Mouse (Mus musculus) retina, postnatal 7 days (tissue): ENCODE measurements at regions not wholly inside any gene's neighbourhood (a gene's known extent, or its start where the extent isn't known, plus 50 kb on each side); places are given as distances from the start of the nearest gene placed in this dataset.
"Not testable (repeated sequence)": the region's sequence is repeated elsewhere in the genome, so short reads cannot be mapped to it uniquely, and the experiment has no call there.

ENCODE experiments used
- DNase-seq: peaks from one replicate; pipeline ENCODE4 v3.0.0-alpha.2; 2012; ENCODE audit warnings: low read depth, low spot score

DNA sequence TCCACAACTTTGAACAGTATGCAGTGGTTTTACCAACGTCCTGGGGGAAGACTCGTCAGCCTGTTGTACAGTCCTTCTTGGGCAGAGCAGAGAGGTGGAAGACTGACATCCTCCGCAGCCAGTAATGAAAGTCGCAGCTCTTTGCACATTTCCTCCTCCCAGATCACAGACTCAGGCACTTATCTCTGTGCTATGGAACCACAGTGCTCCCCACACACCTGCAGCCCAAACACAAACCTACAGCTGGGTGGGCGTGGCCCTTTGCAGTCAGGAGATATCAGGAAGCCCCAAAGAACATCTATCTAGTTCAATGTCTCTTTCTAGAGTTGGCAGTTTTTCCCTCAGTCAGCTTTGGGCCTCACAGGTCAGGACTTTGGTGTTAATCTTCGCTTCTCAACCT, 537.7 kb upstream of the Olfr1507 start:
- DNase-seq: not testable (repeated sequence)

DNA sequence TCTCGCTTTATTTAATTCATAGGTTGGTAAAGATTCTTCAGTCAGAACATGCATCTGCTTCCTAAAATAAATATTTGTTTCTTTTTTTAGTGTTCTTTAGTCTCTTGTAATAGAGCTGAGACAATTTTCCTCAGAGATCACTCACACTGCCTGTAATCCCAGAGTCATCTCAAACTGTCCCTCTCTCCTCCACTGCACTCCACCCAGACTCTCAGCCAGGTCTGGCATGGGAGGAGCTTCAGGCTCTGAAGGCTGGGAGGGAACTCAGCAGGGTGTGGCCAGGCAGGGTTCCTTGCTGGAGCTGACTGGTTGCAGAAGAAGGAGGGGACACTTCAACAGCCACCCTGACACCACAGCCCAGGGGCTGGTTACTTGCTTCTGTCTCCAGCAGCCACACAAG, 536.9 kb upstream of the Olfr1507 start:
- DNase-seq: not testable (repeated sequence)

DNA sequence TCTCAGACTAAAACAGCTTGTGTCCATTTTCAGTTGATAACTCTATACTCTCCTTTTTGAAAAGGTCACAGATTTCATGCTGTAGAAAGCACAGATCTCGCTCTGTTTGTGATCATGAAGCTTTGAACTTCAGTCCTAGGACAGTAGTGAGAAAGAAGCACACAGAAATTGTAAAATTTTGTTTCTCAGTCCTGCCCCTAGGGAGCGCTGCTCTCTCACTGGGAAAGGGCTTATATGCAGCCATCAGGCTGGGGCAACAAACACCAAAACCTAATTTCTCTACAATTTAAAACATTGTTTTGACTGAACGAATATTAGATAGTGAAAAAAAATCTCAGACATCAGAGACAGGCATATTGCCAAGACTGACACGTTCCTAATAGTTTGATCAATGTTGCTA, 534.7 kb upstream of the Olfr1507 start:
- DNase-seq: not testable (repeated sequence)

DNA sequence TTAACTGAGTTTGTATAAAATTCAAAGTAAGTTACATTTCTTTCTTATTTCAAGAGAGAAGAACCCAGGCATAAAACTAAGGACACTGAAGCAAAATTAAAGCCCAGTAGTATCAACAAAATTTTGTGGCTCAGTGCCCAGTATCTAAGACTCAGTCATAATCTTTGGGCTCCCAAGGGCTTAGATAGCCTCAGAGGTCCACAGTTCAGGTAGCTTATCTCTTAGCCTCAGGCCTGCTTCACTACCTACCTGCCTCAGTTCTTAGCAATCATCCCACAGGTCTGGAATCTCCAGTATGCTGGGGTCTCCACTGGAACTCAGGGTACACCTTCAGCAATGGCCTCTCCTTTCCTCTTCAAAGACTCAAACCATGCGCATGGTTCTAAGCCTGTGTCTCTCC, 531.4 kb upstream of the Olfr1507 start:
- not testable (repeated sequence) for DNase-seq

DNA sequence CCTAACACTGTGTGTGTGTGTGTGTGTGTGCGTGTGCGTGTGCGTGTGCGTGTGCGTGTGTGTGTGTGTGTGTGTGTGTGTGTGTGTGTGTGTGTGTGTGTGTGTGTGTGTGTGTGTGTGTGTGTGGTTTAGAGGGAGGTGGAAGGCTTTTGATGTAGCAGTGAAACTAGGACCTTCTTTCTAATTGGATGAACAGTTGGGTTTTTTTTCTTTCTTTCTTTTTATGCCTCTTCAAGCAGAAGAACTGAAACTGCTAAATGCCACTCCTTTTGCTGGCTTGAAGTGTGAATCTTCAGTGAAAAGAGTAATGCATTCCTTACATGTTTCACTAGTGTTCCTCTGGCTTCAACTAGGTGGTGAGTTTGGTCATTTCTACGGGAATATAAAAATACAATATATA, 524.6 kb upstream of the Olfr1507 start:
- DNase-seq: not testable (repeated sequence)

DNA sequence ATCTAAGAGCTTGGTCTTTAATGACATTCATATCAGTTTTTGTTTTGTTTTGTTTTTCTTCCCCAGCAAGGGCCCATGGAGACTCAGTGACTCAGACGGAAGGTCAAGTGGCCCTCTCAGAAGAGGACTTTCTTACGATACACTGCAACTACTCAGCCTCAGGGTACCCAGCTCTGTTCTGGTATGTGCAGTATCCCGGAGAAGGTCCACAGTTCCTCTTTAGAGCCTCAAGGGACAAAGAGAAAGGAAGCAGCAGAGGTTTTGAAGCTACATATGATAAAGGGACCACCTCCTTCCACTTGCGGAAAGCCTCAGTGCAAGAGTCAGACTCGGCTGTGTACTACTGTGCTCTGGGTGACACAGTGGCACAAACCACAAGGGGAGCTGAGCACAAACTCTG, 512.2 kb upstream of the Olfr1507 start:
- DNase-seq: not testable (repeated sequence)

DNA sequence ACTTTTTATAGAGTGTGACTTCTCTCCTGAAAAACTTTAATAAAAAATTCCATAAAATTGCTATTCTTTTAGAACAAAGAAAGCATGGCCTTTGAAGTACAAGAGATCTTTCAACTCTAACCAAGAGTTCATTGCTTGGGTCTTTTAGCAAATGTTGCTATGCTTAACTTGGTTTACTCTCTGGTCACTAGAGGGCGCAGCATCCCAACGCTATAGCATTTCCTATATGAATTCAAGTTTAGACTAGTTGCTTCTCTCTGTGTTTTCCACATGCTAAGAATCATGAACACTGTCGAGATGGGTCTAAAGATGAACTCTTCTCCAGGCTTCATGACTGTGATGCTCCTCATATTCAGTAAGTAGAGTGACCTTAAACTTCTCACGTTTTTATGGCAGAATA, 511.8 kb upstream of the Olfr1507 start:
- not testable (repeated sequence) for DNase-seq

DNA sequence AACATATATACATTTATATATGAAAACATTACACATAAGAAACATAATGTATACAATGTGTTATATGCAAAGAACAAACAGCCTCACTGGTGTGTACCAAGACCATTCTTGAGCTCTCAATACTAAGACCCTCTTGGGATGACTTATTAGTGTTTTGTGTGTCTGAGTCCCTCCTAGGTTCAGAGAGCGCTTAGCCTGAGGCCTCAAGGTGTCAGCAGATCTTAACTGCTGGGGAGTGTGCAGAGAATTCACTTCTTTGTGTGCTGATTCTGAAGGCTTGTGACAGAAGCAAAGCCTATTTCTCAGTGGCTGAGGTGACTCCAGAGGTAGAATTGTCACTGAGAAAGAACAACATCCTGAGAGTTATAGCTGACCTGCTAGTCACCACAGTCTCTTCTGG, 505.7 kb upstream of the Olfr1507 start:
- DNase-seq: not testable (repeated sequence)

DNA sequence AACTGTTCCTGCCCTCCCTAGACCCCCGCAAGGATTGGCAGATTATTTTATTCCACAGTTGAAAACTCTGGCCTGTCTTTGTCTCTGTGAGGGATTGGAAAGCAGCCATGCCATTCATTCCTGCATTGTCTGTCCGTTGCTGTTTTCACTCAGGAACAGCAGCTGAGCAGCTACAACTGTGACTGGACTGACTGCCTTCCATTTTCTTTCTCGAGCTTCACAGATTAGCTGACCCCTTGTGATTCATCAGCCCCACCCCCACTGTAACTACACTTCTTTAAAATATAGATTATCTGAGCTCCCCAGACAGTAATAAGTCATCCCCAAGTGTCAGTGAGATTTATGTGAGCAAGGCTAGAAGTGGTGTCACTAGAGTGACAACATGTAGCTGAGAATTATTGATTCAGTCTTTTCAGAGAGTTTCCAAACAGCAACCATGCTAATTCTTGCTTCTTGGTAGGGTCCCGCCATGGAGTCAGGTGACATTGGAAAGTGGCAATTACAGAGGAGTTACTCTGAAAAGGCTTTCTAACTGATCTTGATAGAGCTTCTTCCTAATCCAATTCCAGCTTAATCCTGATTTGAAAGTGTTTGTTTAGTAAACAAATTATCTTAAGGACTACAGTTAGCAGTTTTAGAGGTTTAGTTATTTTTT, 496.7 kb upstream of the Olfr1507 start:
- not testable (repeated sequence) for DNase-seq

DNA sequence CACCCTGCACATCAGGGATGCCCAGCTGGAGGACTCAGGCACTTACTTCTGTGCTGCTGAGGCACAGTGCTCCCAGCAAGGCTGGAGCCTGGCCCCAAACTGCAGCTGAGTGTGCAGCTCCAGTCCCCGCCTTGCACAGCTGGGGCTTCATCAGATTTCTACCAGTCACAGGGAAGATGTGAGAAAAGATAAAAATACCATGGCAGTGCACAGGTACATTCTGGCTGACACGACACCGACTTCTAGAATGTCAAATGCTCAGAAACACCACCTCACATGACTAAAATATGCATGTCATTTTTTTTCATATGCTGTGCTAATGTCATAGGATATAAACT, 495.7 kb upstream of the Olfr1507 start:
- DNase-seq: not testable (repeated sequence)

DNA sequence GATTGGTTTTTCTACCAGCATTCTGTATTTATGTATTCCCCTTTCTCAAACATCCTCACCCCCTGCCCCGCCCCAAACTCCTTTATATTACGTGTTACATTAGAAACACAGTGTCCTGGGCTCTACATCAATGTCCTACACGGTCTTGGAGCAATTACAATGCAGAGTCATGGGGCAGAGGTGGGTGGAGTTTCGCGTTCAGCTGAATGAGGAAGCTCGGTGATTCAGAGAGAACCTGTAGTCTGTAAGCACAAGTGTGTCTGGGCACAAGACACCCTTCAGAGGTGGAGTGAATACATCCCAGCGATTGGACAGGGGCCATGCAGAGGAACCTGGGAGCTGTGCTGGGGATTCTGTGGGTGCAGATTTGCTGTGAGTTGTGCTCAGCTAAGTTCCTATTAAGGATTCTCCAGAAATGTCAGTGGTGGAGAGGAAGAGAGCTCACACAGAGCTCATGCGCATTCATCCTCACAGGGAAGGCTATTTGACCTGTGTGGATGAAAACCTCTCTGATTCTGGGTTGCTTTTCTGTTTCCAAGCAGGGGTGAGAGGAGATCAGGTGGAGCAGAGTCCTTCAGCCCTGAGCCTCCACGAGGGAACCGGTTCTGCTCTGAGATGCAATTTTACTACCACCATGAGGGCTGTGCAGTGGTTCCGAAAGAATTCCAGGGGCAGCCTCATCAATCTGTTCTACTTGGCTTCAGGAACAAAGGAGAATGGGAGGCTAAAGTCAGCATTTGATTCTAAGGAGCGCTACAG, 495.2 kb upstream of the Olfr1507 start:
- not testable (repeated sequence) for DNase-seq

DNA sequence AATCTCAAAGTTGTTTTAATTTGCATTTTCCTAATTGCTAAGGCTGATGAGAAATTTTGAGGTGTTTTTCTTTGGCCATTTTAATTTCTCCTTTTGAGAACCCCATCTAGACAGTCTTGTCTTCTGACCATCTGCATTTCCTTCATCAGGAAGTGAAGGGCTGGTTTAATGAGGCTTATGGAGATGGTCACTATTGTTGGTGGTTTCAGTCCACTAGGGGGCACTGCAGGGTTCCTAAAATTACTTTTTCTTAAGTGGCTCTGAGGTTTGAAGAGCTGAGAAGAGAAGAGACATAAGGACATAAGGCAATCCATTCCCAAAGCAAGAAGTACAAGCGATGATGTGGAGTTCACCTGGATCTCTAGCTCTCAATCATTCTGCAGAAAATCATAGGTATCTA, 494.4 kb upstream of the Olfr1507 start:
- DNase-seq: not testable (repeated sequence)

DNA sequence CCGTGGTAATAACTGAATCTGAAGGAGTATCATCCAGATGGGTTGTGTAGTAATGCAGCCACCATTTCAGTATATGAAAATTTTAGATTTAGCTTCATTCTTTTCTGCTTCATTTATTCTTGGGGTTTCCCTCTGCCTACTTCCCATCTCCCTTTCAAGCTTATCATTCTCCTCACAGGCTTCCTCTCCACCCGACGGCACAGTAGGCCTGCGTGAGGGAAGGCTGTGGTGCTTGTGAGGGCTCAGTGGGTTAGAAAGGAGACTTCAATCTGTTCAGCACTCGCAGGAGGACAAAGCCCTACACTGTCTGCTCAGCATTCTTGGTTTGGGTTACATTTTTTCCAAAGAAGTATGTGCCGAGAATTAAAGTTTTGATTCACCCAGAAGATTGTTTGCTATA, 493.0 kb upstream of the Olfr1507 start:
- DNase-seq: not testable (repeated sequence)

DNA sequence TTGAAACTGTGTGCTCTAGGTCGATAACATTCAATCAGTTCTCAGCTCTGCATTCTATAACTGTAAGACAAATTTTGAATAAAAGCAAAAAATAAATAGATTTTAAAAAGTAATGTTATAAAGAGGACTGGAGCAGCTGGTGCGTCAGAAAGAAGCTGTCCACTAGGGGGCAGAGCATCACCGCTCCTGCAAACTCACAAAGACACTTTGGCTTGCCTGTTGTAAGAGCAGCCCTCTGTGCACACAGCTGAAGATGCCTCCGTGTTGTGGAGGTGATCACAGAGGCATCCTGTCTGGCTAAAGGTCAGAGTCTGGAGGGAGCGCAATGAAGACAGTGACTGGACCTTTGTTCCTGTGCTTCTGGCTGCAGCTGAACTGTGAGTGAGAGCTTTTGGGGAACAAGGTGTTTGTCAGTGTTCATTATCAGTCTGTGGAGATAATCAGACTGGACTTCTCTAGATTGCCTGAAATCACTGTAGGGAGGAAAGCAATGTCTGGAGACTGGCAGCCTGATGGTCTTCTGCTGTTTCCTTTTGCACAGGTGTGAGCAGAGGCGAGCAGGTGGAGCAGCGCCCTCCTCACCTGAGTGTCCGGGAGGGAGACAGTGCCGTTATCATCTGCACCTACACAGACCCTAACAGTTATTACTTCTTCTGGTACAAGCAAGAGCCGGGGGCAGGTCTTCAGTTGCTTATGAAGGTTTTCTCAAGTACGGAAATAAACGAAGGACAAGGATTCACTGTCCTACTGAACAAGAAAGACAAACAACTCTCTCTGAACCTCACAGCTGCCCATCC, 476.9 kb upstream of the Olfr1507 start:
- DNase-seq: not testable (repeated sequence)

DNA sequence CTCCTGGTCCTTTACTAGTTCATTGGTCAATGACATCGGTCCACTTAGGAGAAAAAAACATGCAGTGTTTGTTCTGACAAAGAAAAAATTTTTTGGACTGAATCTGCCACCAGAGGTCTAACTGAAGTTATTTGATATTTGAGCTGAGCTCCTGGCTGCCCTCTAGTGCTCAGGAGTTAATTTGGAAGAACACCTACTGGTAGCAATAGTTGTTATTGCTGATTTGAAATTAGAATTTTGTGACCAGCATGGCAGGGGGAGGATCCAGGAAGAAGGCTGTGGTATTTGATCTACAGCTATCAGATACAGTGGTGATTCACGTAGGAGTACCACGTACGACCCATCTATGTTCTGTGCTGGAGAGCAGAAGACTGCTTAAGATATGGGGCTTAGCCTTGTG, 466.6 kb upstream of the Olfr1507 start:
- DNase-seq: not testable (repeated sequence)

DNA sequence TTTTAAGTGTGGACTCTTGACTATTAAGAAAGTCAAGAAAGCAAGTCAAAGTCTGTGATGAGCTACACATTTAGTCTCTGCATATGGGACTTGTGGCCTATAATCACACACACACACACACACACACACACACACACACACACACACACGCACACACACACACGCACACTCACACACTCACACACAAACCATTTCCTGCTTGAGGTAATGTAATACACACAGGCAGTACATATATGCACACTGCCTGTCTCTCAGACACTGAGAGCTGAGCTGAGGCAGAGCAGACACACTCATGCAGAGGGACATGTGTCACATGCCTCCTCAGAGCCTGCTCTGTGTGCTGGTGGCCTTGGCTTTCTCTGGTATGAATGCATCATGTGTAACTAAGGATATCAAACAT, 461.0 kb upstream of the Olfr1507 start:
- not testable (repeated sequence) for DNase-seq

DNA sequence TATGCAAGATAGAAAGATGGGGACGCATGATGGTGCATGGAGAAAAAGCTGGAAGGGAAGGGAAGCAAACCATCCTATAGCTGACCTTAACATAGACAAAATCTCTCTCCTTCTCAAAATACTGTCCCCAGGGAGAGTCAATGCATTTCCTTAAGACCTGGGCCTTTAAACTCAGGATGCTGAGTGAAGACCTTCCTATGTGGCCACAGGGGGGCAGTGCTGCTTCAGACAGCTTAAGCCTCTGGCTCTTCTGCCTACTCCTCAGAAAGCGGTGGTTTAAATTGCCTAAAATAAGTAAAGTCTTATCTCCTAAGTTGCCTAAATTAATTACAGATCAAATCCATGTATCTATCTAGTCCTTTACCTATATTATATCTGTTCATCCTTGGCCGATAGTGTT, 449.4 kb upstream of the Olfr1507 start:
- DNase-seq: not testable (repeated sequence)

DNA sequence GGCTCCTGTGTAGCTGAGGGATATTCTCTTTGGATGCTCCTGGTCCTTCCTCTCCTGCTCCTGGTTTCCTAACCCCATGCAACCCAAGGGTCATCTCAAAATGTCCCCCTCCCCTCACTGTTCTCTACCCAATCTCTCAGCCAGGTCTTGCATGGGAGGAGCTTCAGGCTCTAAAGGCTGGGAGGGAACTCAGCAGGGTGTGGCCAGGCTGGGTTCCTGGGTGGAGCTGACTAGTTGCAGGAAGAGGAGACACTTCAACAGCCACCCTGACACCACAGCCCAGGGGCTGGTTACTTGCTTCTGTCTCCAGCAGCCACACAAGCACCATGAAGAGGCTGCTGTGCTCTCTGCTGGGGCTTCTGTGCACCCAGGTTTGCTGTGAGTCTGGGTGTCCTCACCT, 446.9 kb upstream of the Olfr1507 start:
- DNase-seq: not testable (repeated sequence)

DNA sequence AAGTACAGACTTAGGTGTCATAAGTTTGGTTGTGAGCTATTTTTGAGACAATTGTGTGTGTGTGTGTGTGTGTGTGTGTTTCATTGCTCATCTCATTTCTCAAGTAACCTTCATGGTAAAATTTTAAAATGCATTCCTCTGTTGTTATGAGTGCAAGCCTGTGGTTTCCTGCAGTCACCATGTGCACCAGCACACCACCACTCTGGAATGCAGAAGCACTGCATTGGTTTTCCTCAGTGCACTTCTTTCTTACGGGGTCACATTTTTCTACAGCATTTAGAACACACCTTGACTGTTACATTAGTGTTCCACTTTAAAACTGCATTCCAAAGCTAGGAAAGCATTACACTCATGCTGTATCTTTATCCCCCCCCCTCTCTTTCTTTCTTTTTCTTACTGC, 446.2 kb upstream of the Olfr1507 start:
- not testable (repeated sequence) for DNase-seq

DNA sequence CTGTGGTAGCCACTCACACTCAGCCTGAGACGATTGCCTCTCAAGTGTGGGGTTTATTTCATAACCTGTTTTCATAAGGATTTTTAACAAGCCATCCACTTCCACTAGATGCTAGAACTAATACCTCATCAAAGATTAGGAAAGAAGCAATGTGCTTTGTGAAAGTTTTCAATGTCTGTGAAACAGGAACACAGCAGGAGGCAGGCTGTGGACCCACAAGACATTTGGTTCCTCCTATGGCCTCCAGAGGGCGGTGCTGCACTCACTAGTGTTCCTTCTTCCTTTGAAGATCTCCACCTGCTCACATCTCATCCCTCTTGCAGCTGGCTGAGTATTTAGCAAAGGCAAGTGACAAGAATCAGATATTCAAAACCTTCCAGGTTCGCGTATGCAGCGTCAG, 424.6 kb upstream of the Olfr1507 start:
- not testable (repeated sequence) for DNase-seq

DNA sequence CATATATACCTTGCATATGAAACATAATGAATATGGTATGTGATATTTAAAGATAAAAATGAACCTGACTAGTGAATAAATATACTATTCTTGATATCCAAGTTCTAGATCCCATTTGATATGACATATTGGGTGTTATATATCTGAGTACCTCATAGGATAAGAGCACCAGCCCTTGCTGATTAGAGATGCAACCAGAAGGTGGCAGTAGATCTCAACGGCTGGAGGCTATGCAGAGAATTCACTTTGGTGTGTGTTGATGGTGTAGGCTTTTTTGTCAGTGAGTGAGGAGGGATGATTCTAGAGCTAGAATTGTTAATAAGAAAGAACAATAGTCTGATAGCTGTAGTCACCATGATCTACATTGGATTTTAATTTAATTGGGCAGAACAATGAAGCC, 418.3 kb upstream of the Olfr1507 start:
- DNase-seq: not testable (repeated sequence)

DNA sequence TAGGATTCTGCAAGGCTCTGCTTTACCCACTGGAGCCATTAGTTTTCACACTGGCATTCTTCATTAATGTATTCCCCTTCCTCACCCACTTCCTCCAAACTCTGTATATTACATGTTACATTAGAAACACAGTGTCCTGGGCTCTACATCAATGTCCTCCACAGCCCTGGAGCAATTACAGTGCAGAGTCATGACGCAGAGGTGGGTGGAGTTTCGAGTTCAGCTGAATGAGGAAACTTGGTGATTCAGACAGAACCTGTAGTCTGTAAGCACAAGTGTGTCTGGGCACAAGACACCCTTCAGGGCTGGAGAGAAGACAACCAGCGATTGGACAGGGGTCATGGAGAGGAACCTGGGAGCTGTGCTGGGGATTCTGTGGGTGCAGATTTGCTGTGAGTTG, 404.1 kb upstream of the Olfr1507 start:
- DNase-seq: not testable (repeated sequence)
